8 mouse cellular contexts compared by ENCODE assay signal in genomic region chrX:103695165-103695996, GRCm38 (mm10).
ATAC-seq and TF ChIP-seq lines count a peak whose summit lies in the region.

No protein-coding gene starts in this region.

- H3K4me3 ChIP-seq in bone marrow macrophage, adult 2 months (ENCODE audit: insufficient read depth, low read length): peak overlapping the region; percentile 52
- peak overlapping the region; percentile 40 for H3K4me3 ChIP-seq in embryonic fibroblast, embryonic 13.5 days (ENCODE audit: insufficient read depth, low read length)
- peak overlapping the region; percentile 53 for H3K4me3 ChIP-seq in heart, embryonic 12.5 days
- H3K4me3 ChIP-seq in kidney, embryonic 15.5 days (replicated peaks): peak overlapping the region; percentile 43
- H3K4me3 ChIP-seq in limb, embryonic 15.5 days: peak overlapping the region; percentile 42
- peak overlapping the region; percentile 47 for H3K4me3 ChIP-seq in midbrain, embryonic 16.5 days (ENCODE audit: low read depth, low read length)
- H3K4me3 ChIP-seq in stomach, embryonic 15.5 days (replicated peaks): peak overlapping the region; percentile 41

- WGBS in heart, embryonic 12.5 days: 0% methylated on average over 38 of the region's 41 CpGs
- WGBS in kidney, embryonic 15.5 days: under 1% methylated on average over 40 of the region's 41 CpGs
- 3% methylated on average over 38 of the region's 41 CpGs for WGBS in limb, embryonic 15.5 days
- under 1% methylated on average over 32 of the region's 41 CpGs for WGBS in midbrain, embryonic 16.5 days
- WGBS in stomach, embryonic 15.5 days: under 1% methylated on average over 39 of the region's 41 CpGs

- H3K36me3 ChIP-seq in heart, embryonic 12.5 days: no peaks in the 10 kb centered on the region
- no peaks in the 10 kb centered on the region for H3K36me3 ChIP-seq in kidney, embryonic 15.5 days
- no peaks in the 10 kb centered on the region for H3K36me3 ChIP-seq in limb, embryonic 15.5 days
- H3K36me3 ChIP-seq in midbrain, embryonic 16.5 days (ENCODE audit: control insufficient read depth, insufficient read depth, low read length): no peaks in the 10 kb centered on the region
- no peaks in the 10 kb centered on the region for H3K36me3 ChIP-seq in stomach, embryonic 15.5 days

- peak; percentile 91 for ATAC-seq in CD4-positive, CD25-positive, alpha-beta regulatory T cell, adult 4 months
- ATAC-seq in heart, embryonic 12.5 days (ENCODE audit: insufficient number of reproducible peaks, low FRiP score): peak; percentile 81
- ATAC-seq in kidney, embryonic 15.5 days (replicated peaks; ENCODE audit: low FRiP score): peak; percentile 87
- peak; percentile 83 for ATAC-seq in limb, embryonic 15.5 days (ENCODE audit: insufficient number of reproducible peaks, low FRiP score, low TSS enrichment, low read depth)
- peak; percentile 87 for ATAC-seq in midbrain, embryonic 16.5 days
- ATAC-seq in stomach, embryonic 15.5 days (ENCODE audit: insufficient read depth, low FRiP score, low read depth): peak; percentile 78

- peaks cover 85% of the 10 kb centered on the region for H3K27me3 ChIP-seq in heart, embryonic 12.5 days (replicated peaks)
- H3K27me3 ChIP-seq in kidney, embryonic 15.5 days: peaks cover 91% of the 10 kb centered on the region
- peaks cover 56% of the 10 kb centered on the region for H3K27me3 ChIP-seq in limb, embryonic 15.5 days
- H3K27me3 ChIP-seq in midbrain, embryonic 16.5 days (ENCODE audit: control insufficient read depth, insufficient read depth, low read depth, low read length): peaks cover 50% of the 10 kb centered on the region
- H3K27me3 ChIP-seq in stomach, embryonic 15.5 days (replicated peaks): peaks cover 21% of the 10 kb centered on the region

- TF ChIP-seq POLR2A in bone marrow macrophage, adult 2 months (IDR thresholded peaks at IDR 0.05; ENCODE audit: borderline replicate concordance, low read depth, low read length): no peak
- TF ChIP-seq POLR2A in embryonic fibroblast, embryonic 13.5 days (IDR thresholded peaks at IDR 0.05; ENCODE audit: low read depth, low read length): no peak

- 0 out of 2 replicates have a peak, but pooled peaks cover 2% of the 10 kb centered on the region for H3K4me1 ChIP-seq in bone marrow macrophage, adult 2 months (ENCODE audit: control insufficient read depth, insufficient read depth, low read length)
- no peaks in the 10 kb centered on the region for H3K4me1 ChIP-seq in embryonic fibroblast, embryonic 13.5 days (ENCODE audit: control insufficient read depth, insufficient read depth, low read length)
- H3K4me1 ChIP-seq in heart, embryonic 12.5 days (replicated peaks): peaks cover 12% of the 10 kb centered on the region; the same call in 1 of the 2 replicates
- peaks cover 10% of the 10 kb centered on the region for H3K4me1 ChIP-seq in kidney, embryonic 15.5 days
- peaks cover 6% of the 10 kb centered on the region; the same call in 1 of the 2 replicates for H3K4me1 ChIP-seq in limb, embryonic 15.5 days
- peaks cover 10% of the 10 kb centered on the region for H3K4me1 ChIP-seq in midbrain, embryonic 16.5 days (ENCODE audit: control insufficient read depth, insufficient read depth, low read length)
- no peaks in the 10 kb centered on the region for H3K4me1 ChIP-seq in stomach, embryonic 15.5 days

- H3K27ac ChIP-seq in bone marrow macrophage, adult 2 months (ENCODE audit: insufficient read depth, low read depth, low read length): no peak overlapping the region
- no peak overlapping the region for H3K27ac ChIP-seq in embryonic fibroblast, embryonic 13.5 days (ENCODE audit: insufficient read depth, low read length)
- H3K27ac ChIP-seq in heart, embryonic 12.5 days (ENCODE audit: poor library complexity, severe bottlenecking): peak overlapping the region; percentile 80
- peak overlapping the region; percentile 54 for H3K27ac ChIP-seq in kidney, embryonic 15.5 days
- H3K27ac ChIP-seq in limb, embryonic 15.5 days: peak overlapping the region; percentile 50; the same call in 1 of the 2 replicates
- H3K27ac ChIP-seq in midbrain, embryonic 16.5 days (ENCODE audit: low read length): peak overlapping the region; percentile 85
- H3K27ac ChIP-seq in stomach, embryonic 15.5 days: peak overlapping the region; percentile 48; the same call in 1 of the 2 replicates

- peak overlapping the region; percentile 52 for H3K9ac ChIP-seq in heart, embryonic 12.5 days
- H3K9ac ChIP-seq in kidney, embryonic 15.5 days: peak overlapping the region; percentile 31
- 0 out of 2 replicates have a peak overlapping the region, but pooled peaks have one; percentile 28 for H3K9ac ChIP-seq in limb, embryonic 15.5 days
- H3K9ac ChIP-seq in midbrain, embryonic 16.5 days (ENCODE audit: low read depth, low read length): peak overlapping the region; percentile 62
- no peak overlapping the region; the same call in 1 of the 2 replicates for H3K9ac ChIP-seq in stomach, embryonic 15.5 days

- TF ChIP-seq CTCF in bone marrow macrophage, adult 2 months (IDR thresholded peaks at IDR 0.05; ENCODE audit: low read depth, low read length): no peak
- peak; percentile 13; the same call in 1 of the 2 replicates for TF ChIP-seq CTCF in embryonic fibroblast, embryonic 13.5 days (IDR thresholded peaks at IDR 0.05; ENCODE audit: borderline replicate concordance, insufficient read depth, low read length)

- peak overlapping the region; percentile 83 for H3K4me2 ChIP-seq in heart, embryonic 12.5 days
- H3K4me2 ChIP-seq in kidney, embryonic 15.5 days: peak overlapping the region; percentile 71
- peak overlapping the region; percentile 76 for H3K4me2 ChIP-seq in limb, embryonic 15.5 days
- H3K4me2 ChIP-seq in midbrain, embryonic 16.5 days (ENCODE audit: low read length): peak overlapping the region; percentile 80
- peak overlapping the region; percentile 84 for H3K4me2 ChIP-seq in stomach, embryonic 15.5 days

- H3K9me3 ChIP-seq in heart, embryonic 12.5 days (replicated peaks): no peaks in the 10 kb centered on the region
- H3K9me3 ChIP-seq in kidney, embryonic 15.5 days (replicated peaks): no peaks in the 10 kb centered on the region
- H3K9me3 ChIP-seq in limb, embryonic 15.5 days: no peaks in the 10 kb centered on the region
- H3K9me3 ChIP-seq in midbrain, embryonic 16.5 days (replicated peaks; ENCODE audit: control insufficient read depth, low read length, poor library complexity, severe bottlenecking): no peaks in the 10 kb centered on the region
- H3K9me3 ChIP-seq in stomach, embryonic 15.5 days: no peaks in the 10 kb centered on the region

Comparison
In these comparisons a context has a peak if more than half of its experiments do, and no peak if none do; other contexts are left out.
1. H3K27ac ChIP-seq: peak in heart, embryonic 12.5 days (single experiment), kidney, embryonic 15.5 days (single experiment), limb, embryonic 15.5 days (single experiment), midbrain, embryonic 16.5 days (single experiment) and stomach, embryonic 15.5 days (single experiment); none in bone marrow macrophage, adult 2 months (single experiment) and embryonic fibroblast, embryonic 13.5 days (single experiment).
2. Peak in every context shown above with its lines, with median percentiles within 50 percentile points of each other: ATAC-seq, H3K4me3 ChIP-seq and H3K4me2 ChIP-seq.